Mouse (Mus musculus) liver, adult 2 months (tissue): ENCODE results near the gene Agap3. TPM values are rescaled to one million over a fixed set of nuclear protein-coding genes. Genes with fewer than 3 reads are reported as not detected.

Experiments
- DNase-seq: peaks from one replicate; pipeline ENCODE4 v3.0.0-alpha.2; 2011; ENCODE audit warnings: low read depth, low spot score; ENCODE audit errors: extremely low read depth
- H3K27ac ChIP-seq: fragments of 200-500 bp; replicated peaks from 2 replicates; pipeline ENCODE4 v1.5.1; 2012; ENCODE audit warnings: low read depth, mild to moderate bottlenecking, control low read depth, inconsistent platforms, low read length; ENCODE audit not compliant: insufficient read depth
- H3K27me3 ChIP-seq: fragments of 200-500 bp; 2 replicates; pipeline ENCODE4 v1.6.1; 2012; ENCODE audit warnings: mild to moderate bottlenecking, moderate library complexity, low read length, inconsistent platforms; ENCODE audit not compliant: control insufficient read depth, insufficient read depth
- H3K36me3 ChIP-seq: fragments of 200-500 bp; 2 replicates; pipeline ENCODE4 v1.6.1; 2012; ENCODE audit warnings: low read length, inconsistent platforms; ENCODE audit not compliant: control insufficient read depth, insufficient read depth
- H3K4me1 ChIP-seq: fragments of 200-500 bp; 2 replicates; pipeline ENCODE4 v1.6.1; 2011; ENCODE audit warnings: low read length; ENCODE audit not compliant: control insufficient read depth, insufficient read depth
- H3K4me3 ChIP-seq: fragments of 200-500 bp; 2 replicates; pipeline ENCODE4 v1.5.1; 2011; ENCODE audit warnings: low read depth, mild to moderate bottlenecking, control low read depth, low read length, moderate library complexity; ENCODE audit not compliant: insufficient read depth
- H3K79me2 ChIP-seq: fragments of 200-500 bp; 2 replicates; pipeline ENCODE4 v1.6.1; 2012; ENCODE audit warnings: inconsistent platforms, mild to moderate bottlenecking, low read length, moderate library complexity; ENCODE audit not compliant: control insufficient read depth, insufficient read depth
- H3K9ac ChIP-seq: fragments of 200-500 bp; 2 replicates; pipeline ENCODE4 v1.6.1; 2012; ENCODE audit warnings: low read depth, mild to moderate bottlenecking, control low read depth, inconsistent platforms, low read length
- CTCF ChIP-seq: fragments of 200-500 bp; IDR thresholded peaks from 2 replicates; pipeline ENCODE4 v1.5.1; 2011; ENCODE audit warnings: low read depth, low read length, control low read depth
- POLR2A ChIP-seq: fragments of 200-500 bp; IDR thresholded peaks from 2 replicates; pipeline ENCODE4 v1.6.1; 2011; ENCODE audit warnings: low read length, control low read depth; ENCODE audit not compliant: insufficient read depth; ENCODE audit errors: extremely low read depth
- WGBS: fragments of 180-500 bp; shearing (Covaris S2); methylation state at CpG from one replicate; pipeline ENCODE4 v1.1.7; 2018; 5-methylcytosine and 5-hydroxymethylcytosine counted together
- polyA plus RNA-seq: library from polyadenylated mRNA; depleted of rRNA; stranded (reverse); fragments of >200 nt; gene quantifications from 2 replicates; pipeline ENCODE4 v1.2.3, GENCODE M21; 2012; rRNA removed
- total RNA-seq: library from RNA; depleted of rRNA; stranded (reverse); fragments of >200 nt; gene quantifications from 2 replicates; pipeline ENCODE4 v1.2.3, GENCODE M21; 2014; rRNA removed

Gene Agap3
- total RNA-seq (13.8 and 17.9 TPM in 2 replicates), polyA plus RNA-seq (33.7 and 37.8 TPM in 2 replicates)

- Histone ChIP-seq H3K4me3 (peak within 1 kb of the TSS; percentile 73), H3K36me3 (no peaks in the 10 kb centered on the region), H3K27me3 (no peaks in the 10 kb centered on the region), H3K79me2 (peaks cover 31% of the 10 kb centered on the region), H3K27ac (peak within 1 kb of the TSS; percentile 72), H3K9ac (peak within 1 kb of the TSS; percentile 86), H3K4me1 (peaks cover 12% of the 10 kb centered on the region)
- TF ChIP-seq POLR2A (no peak), CTCF (no peak)
- DNase-seq = no peak
- WGBS = under 1% methylated on average over 78 of the region's 85 CpGs
Measured at GRCm38 (mm10) chr5:24452030-24452690, at the start of gene Agap3. Gene Agap3, plus strand, starts transcription at chr5:24452177.

GRCm38 (mm10) chr5:24404594-24405360, 47.2 kb upstream of the Agap3 start:
- TF ChIP-seq POLR2A (no peak), CTCF (no peak)
- Histone ChIP-seq H3K36me3 (peaks cover 5% of the 10 kb centered on the region; the same call in 1 of the 2 replicates), H3K9ac (no peak overlapping the region), H3K4me1 (no peaks in the 10 kb centered on the region), H3K27ac (no peak overlapping the region), H3K27me3 (no peaks in the 10 kb centered on the region), H3K79me2 (no peaks in the 10 kb centered on the region), H3K4me3 (no peak overlapping the region)
- WGBS = 72% methylated on average over 6 of the region's 6 CpGs
- no peak for DNase-seq

GRCm38 (mm10) chr5:24405389-24405876, 46.5 kb upstream of the Agap3 start:
- Histone ChIP-seq H3K27ac (no peak overlapping the region), H3K79me2 (no peaks in the 10 kb centered on the region), H3K4me1 (no peaks in the 10 kb centered on the region), H3K9ac (no peak overlapping the region), H3K36me3 (peaks cover 5% of the 10 kb centered on the region; the same call in 1 of the 2 replicates), H3K27me3 (no peaks in the 10 kb centered on the region), H3K4me3 (no peak overlapping the region)
- DNase-seq = no peak
- TF ChIP-seq POLR2A (no peak), CTCF (no peak)
- WGBS = 85% methylated on average over 3 of the region's 3 CpGs

- TF ChIP-seq CTCF (no peak), POLR2A (no peak)
- Histone ChIP-seq H3K4me3 (no peak overlapping the region), H3K27ac (no peak overlapping the region), H3K27me3 (no peaks in the 10 kb centered on the region), H3K9ac (no peak overlapping the region), H3K4me1 (no peaks in the 10 kb centered on the region), H3K36me3 (peaks cover 3% of the 10 kb centered on the region; the same call in 1 of the 2 replicates), H3K79me2 (no peaks in the 10 kb centered on the region)
- 85% methylated on average over 13 of the region's 13 CpGs for WGBS
- no peak for DNase-seq
Measured at GRCm38 (mm10) chr5:24408651-24409050, 43.3 kb upstream of the Agap3 start.

- no peak overlapping the region for H3K4me3 ChIP-seq
- no peaks in the 10 kb centered on the region for H3K4me1 ChIP-seq
- H3K36me3 ChIP-seq = peaks cover 3% of the 10 kb centered on the region; the same call in 1 of the 2 replicates
- no peaks in the 10 kb centered on the region for H3K27me3 ChIP-seq
- H3K9ac ChIP-seq = no peak overlapping the region
- H3K79me2 ChIP-seq = no peaks in the 10 kb centered on the region
- H3K27ac ChIP-seq = no peak overlapping the region
- no peak for DNase-seq
- 97% methylated on average over 2 of the region's 2 CpGs for WGBS
- TF ChIP-seq CTCF = no peak
- TF ChIP-seq POLR2A = no peak
Measured at GRCm38 (mm10) chr5:24409466-24409865, 42.5 kb upstream of the Agap3 start.

- H3K4me3 ChIP-seq = no peak overlapping the region
- DNase-seq = no peak
- TF ChIP-seq CTCF = no peak
- TF ChIP-seq POLR2A = no peak
- H3K4me1 ChIP-seq = no peaks in the 10 kb centered on the region
- 83% methylated on average over 2 of the region's 2 CpGs for WGBS
- H3K9ac ChIP-seq = no peak overlapping the region
- H3K36me3 ChIP-seq = peaks cover 3% of the 10 kb centered on the region; the same call in 1 of the 2 replicates
- no peaks in the 10 kb centered on the region for H3K79me2 ChIP-seq
- no peak overlapping the region for H3K27ac ChIP-seq
- H3K27me3 ChIP-seq = no peaks in the 10 kb centered on the region
Measured at GRCm38 (mm10) chr5:24412063-24412462, 39.9 kb upstream of the Agap3 start.
